Mouse (Mus musculus): ENCODE data around the gene Celf1.
"Not testable (repeated sequence)": the region's sequence is repeated elsewhere in the genome, so short reads cannot be mapped to it uniquely, and the experiment has no call there.

The Celf1 gene

GRCm38 (mm10) chr2:91022266-91022665, 82.1 kb downstream of the Celf1 start:
- DNase-seq (ENCODE audit: low spot score): not testable (repeated sequence)

DNA sequence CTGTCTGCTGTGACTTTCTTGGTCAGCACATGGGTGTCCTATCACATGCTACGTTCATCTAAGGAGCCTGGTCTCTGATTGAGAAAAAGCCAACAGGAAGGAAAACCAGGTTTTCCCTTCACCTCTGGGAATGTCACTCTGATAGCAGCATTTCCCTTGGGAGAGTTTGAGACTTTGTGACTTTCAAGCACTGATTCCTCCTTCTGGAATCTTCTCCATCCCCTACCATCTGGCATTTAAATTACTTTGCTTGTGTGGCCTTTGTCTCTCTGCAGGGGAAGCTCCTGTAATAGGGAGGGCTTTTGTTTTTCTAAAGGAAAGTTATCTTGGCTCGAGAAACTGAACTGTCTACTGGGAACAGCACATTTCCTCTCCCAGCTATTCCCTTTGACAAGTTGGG, 82.9 kb downstream of the Celf1 start:
- DNase-seq (ENCODE audit: low spot score): no peak

GRCm38 (mm10) chr2:91023956-91024355, 83.8 kb downstream of the Celf1 start:
- DNase-seq (ENCODE audit: low spot score): no peak

DNA sequence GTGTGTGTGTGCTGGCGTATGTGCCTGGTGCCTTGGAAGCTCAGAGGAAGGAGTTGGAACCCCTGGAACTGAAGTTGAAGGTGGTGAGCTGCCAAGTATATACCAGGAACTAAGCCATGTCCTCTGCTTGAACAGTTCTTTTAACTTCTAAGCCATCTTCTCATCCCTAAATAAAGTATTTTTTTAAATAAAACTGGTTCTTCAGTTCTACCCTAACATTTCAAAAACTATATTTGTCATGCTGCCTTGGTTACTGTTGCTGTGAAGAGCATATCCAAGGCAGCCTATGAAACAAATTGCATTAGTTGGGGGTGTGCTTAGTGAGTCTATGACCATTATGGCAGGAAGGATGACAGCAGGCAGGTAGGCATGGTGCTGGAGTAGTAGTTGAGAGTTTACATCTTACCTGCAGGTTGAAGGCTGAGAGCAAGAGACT, 84.9 kb downstream of the Celf1 start:
- DNase-seq (ENCODE audit: low spot score): no peak

- no peak for DNase-seq (ENCODE audit: low spot score)
Measured at GRCm38 (mm10) chr2:91026491-91026890, 86.3 kb downstream of the Celf1 start.

DNA sequence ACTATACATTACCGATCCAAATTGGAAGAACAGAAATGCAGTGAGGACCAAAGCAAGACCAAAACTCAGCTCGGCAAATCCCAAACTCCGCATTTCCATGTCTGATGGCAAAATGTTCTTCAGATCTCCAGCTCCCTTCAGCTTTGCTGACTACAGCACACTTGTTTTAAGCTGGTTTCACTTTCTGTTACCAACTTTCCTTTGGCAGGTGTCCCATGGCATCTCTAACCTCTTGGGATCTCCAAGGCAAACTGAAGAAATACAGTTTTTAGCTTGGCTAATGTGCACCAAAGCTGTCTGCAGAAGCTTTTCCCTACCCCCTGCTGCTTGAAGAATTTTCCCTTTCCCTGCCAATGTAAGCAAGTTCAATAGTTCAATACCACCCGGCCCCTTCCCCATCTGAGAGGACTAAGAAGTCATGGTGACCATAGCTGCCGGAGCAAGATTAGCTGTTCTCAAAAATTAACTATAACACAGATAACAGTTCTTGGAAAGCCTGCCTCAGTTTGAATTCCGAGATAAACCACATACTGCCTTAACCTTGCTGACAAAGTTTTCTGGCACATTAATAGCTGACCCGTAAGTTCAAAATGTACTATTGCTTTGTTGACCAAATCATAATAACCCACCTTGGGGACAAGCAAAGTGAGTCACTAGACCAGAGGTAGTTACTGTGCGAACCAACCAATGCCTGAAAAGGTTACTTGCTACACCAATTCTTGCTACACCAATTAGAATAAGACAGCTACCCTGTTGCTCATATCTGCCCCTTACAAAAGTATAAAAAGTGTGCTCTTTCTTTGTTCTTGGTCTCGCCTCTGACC, 87.4 kb downstream of the Celf1 start:
- peak; percentile 18 for DNase-seq (ENCODE audit: low spot score)

DNA sequence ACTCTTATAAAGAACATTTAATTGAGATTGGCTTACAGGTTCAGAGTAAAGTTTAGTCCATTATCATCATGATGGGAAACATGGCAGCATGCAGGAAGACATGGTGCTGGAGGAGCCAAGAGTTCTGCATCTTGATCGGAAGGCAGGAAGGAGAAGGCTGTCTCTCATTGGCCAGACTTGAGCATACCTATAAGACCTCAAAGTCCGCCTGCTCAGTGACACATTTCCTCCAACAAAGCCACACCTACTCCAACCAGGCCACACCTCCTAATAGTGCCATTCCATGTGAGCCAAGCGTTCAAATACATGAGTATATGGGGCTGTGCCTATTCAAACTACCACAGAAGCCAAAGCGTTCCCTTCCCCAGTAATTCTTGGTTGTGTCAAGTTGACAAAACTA, 91.0 kb downstream of the Celf1 start:
- no peak for DNase-seq (ENCODE audit: low spot score)

- DNase-seq (ENCODE audit: low spot score): no peak
Measured at GRCm38 (mm10) chr2:91033000-91033399, 92.8 kb downstream of the Celf1 start.

DNA sequence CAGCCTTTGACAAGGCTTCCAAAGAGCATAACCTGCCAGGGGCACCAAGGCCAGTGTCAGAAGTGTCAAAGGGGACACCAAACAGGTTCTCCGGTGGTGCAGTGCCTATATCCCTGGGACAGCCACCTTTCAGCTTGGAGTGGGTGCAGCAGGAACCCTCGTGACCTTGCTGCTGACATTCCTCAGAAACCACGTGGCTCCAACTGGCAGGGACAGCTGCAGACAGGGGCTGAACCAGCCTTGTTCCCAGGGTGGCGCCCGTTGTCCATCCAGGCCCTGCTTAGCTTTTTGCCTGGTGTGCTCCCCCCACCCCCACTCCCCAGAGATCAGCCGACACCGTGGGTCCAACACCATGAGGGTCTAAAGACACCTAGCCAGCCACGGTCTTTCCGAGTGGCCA, 95.2 kb downstream of the Celf1 start, which contains the start of gene Rapsn:
Gene Rapsn, plus strand, starts transcription at position 236 of the 400 bp plus-strand sequence.
- DNase-seq (ENCODE audit: low spot score): no peak

DNA sequence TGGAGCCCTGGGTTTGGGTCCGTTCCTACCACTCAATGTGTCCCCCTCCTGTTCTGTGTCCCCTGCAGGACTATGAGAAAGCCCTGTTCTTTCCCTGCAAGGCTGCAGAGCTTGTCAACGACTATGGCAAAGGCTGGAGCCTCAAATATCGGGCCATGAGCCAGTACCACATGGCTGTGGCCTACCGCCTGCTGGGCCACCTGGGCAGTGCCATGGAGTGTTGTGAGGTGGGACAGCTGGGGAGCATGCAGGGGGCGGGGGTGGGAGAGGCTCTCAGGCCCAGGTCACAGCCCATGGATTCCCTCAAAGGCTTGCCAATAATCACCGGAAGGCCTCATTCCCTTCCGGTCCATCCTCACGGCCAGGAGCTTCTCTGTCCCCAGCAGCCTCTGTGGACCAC, 101.6 kb downstream of the Celf1 start:
- no peak for DNase-seq (ENCODE audit: low spot score)

GRCm38 (mm10) chr2:91042651-91043398, 102.6 kb downstream of the Celf1 start:
- DNase-seq (ENCODE audit: low spot score): no peak

- peak; percentile 56 for DNase-seq (ENCODE audit: low spot score)
Measured at GRCm38 (mm10) chr2:91044727-91045126, 104.5 kb downstream of the Celf1 start.

GRCm38 (mm10) chr2:91045805-91046204, 105.6 kb downstream of the Celf1 start:
- DNase-seq (ENCODE audit: low spot score): not testable (repeated sequence)

DNA sequence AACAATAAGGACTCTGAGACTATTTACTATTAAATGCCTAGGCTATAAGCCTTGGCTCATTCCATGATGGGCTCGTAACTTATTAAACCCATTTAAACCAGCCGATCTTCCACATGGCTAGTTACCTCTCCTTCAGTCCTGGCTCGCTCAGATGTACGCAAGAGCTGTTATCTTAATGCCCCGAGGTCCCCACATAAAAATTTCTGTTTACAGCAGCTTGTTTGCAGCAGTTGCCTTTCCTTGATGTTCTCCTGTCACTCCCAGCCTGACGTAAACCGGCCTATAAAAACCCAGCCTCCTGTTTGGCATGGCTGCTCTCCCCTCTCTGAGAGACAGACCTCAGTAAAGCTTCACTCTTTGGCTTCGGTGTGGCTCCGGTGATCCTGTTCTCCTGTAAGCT, 107.2 kb downstream of the Celf1 start:
- DNase-seq (ENCODE audit: low spot score): no peak

GRCm38 (mm10) chr2:91051917-91052316, 111.7 kb downstream of the Celf1 start:
- no peak for DNase-seq (ENCODE audit: low spot score)

DNA sequence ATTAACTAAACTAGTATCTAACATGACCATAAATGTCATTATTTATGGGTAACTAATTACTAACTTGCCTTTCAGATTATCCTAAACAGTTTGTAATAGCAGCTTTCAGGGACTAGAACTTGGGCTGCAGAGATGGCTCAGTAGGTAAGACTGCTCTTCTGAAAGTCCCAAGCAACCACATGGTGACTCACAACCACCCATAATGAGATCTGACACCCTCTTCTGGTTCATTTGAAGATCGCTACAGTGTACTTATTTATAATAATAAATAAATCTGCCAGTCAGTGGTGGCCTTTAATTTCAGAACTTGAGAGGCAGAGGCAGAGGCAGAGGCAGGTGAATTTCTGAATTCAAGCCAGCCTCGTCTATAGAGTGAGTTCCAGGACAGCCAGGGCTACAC, 112.6 kb downstream of the Celf1 start:
- DNase-seq (ENCODE audit: low spot score): peak; percentile 57

GRCm38 (mm10) chr2:91053181-91053933, 113.2 kb downstream of the Celf1 start:
- no peak for DNase-seq (ENCODE audit: low spot score)

- DNase-seq (ENCODE audit: low spot score): peak; percentile 94
Measured at GRCm38 (mm10) chr2:91053934-91054382, 113.8 kb downstream of the Celf1 start, which contains the start of gene Psmc3. Psmc3 (plus strand) TSS chr2:91054009.

GRCm38 (mm10) chr2:91058435-91058834, 118.3 kb downstream of the Celf1 start:
- no peak for DNase-seq (ENCODE audit: low spot score)

DNA sequence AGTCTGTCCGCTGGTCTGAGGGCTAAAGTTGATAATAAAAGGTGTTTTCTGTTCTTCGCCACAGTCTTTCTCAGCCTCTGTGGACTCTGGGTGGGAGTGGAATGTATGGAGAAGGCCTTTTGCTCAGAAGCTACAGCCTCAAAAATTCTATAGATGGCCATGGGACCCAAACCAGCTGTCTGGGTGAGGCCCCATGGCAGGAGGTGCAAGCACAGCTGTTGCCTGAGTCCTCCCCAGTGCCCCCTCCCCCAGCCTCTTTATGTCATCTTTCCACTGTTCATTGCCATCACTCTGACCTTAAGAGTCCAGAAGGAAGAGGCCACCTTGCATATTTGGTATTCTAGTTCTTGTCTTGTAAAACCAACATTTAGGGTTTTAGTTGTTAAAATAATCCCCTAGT, 119.2 kb downstream of the Celf1 start:
- no peak for DNase-seq (ENCODE audit: low spot score)

- peak; percentile 54 for DNase-seq (ENCODE audit: low spot score)
Measured at GRCm38 (mm10) chr2:91060544-91061355, 120.6 kb downstream of the Celf1 start.
